Mouse (Mus musculus): ENCODE results near the gene Nsun2. TPM values are rescaled to one million over a fixed set of nuclear protein-coding genes. Genes with fewer than 3 reads are reported as not detected.

Gene Nsun2
- polyA plus RNA-seq, 1 experiment from 2014 or later: 119 TPM

GRCm38 (mm10) chr13:69637657-69638056 is 104.1 kb downstream of the Nsun2 start:
- no peaks in the 10 kb centered on the region for H3K27me3 ChIP-seq
- ATAC-seq (ENCODE audit: insufficient number of reproducible peaks, low FRiP score, low TSS enrichment, low read depth): no peak
- H3K9ac ChIP-seq: no peak overlapping the region
- WGBS: 89% methylated on average over 9 of the region's 9 CpGs
- peaks cover 73% of the 10 kb centered on the region for H3K36me3 ChIP-seq
- H3K4me2 ChIP-seq (replicated peaks): no peak overlapping the region
- H3K4me3 ChIP-seq (replicated peaks): no peak overlapping the region
- no peaks in the 10 kb centered on the region for H3K4me1 ChIP-seq
- H3K27ac ChIP-seq (replicated peaks): no peak overlapping the region
- H3K9me3 ChIP-seq (replicated peaks): no peaks in the 10 kb centered on the region

DNA sequence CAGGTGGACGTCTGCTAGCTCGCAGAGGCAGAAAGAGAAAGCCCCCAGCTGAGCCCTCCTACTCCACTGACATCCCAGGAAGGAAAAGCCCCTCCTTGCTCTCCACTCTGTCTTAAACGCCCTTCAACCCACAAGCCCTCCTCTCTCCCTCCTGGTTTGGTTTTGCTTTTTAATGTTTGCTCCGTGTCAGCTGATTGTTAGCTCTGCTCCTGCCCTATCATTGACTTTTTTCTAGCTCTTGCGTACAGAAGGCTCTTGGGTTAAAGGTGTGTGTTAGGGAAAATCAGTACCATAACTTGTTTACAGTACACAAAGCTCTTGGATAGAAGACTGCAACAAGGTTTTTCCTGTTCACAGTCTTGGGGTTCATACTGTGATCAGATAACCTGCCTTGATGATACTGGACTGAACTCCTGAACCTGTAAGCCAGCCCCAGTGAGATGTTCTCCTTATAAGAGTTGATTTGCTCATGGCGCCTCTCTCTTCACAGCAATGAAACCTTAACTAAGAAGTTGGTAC is 104.6 kb downstream of the Nsun2 start:
- ATAC-seq (ENCODE audit: insufficient number of reproducible peaks, low FRiP score, low TSS enrichment, low read depth): no peak
- no peak overlapping the region for H3K4me2 ChIP-seq (replicated peaks)
- H3K36me3 ChIP-seq: peaks cover 70% of the 10 kb centered on the region
- no peak overlapping the region for H3K4me3 ChIP-seq (replicated peaks)
- no peak overlapping the region for H3K9ac ChIP-seq
- no peaks in the 10 kb centered on the region for H3K9me3 ChIP-seq (replicated peaks)
- H3K4me1 ChIP-seq: no peaks in the 10 kb centered on the region
- WGBS: 78% methylated on average over 6 of the region's 6 CpGs
- no peaks in the 10 kb centered on the region for H3K27me3 ChIP-seq
- H3K27ac ChIP-seq (replicated peaks): no peak overlapping the region

GRCm38 (mm10) chr13:69639251-69639650 is 105.7 kb downstream of the Nsun2 start:
- no peaks in the 10 kb centered on the region for H3K4me1 ChIP-seq
- H3K9me3 ChIP-seq (replicated peaks): no peaks in the 10 kb centered on the region
- H3K36me3 ChIP-seq: peaks cover 59% of the 10 kb centered on the region
- H3K4me2 ChIP-seq (replicated peaks): no peak overlapping the region
- H3K9ac ChIP-seq: no peak overlapping the region
- H3K27me3 ChIP-seq: no peaks in the 10 kb centered on the region
- ATAC-seq (ENCODE audit: insufficient number of reproducible peaks, low FRiP score, low TSS enrichment, low read depth): no peak
- no peak overlapping the region for H3K27ac ChIP-seq (replicated peaks)
- WGBS: 72% methylated on average over 5 of the region's 5 CpGs
- no peak overlapping the region for H3K4me3 ChIP-seq (replicated peaks)

DNA sequence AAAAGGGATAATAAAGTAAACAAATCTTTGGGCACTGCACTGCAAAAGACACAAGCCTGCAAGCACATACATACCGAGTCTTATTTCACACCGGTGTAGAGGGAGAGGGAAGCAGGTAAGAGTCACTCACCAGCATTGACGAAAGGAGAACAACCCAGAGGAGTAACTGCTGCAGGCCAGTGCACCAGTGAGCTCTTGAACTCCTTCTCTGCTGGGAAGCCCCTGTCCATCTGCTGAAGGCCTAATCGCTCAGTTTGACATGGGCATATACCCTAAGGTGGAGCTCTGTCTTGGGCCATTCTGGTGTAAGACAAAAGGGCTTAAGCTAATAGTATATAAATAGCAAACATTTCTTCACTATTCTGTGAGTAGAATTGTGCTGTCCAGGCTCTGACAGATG is 106.6 kb downstream of the Nsun2 start:
- peaks cover 50% of the 10 kb centered on the region for H3K36me3 ChIP-seq

GRCm38 (mm10) chr13:69640541-69640940 is 107.0 kb downstream of the Nsun2 start:
- Histone ChIP-seq H3K36me3 (peaks cover 46% of the 10 kb centered on the region), H3K9ac (no peak overlapping the region), H3K9me3 (replicated peaks) (no peaks in the 10 kb centered on the region), H3K4me1 (no peaks in the 10 kb centered on the region), H3K4me2 (replicated peaks) (no peak overlapping the region), H3K4me3 (replicated peaks) (no peak overlapping the region), H3K27me3 (no peaks in the 10 kb centered on the region), H3K27ac (replicated peaks) (no peak overlapping the region)
- no peak for ATAC-seq (ENCODE audit: insufficient number of reproducible peaks, low FRiP score, low TSS enrichment, low read depth)
- 86% methylated on average over 4 of the region's 4 CpGs for WGBS

More for the DNA sequence above, 106.6 kb downstream of the Nsun2 start:
- no peak overlapping the region for H3K4me2 ChIP-seq (replicated peaks)
- no peaks in the 10 kb centered on the region for H3K9me3 ChIP-seq (replicated peaks)
- no peak overlapping the region for H3K9ac ChIP-seq
- H3K27me3 ChIP-seq: no peaks in the 10 kb centered on the region
- H3K4me3 ChIP-seq (replicated peaks): no peak overlapping the region
- H3K4me1 ChIP-seq: no peaks in the 10 kb centered on the region
- WGBS: 87% methylated on average over 4 of the region's 4 CpGs
- no peak for ATAC-seq (ENCODE audit: insufficient number of reproducible peaks, low FRiP score, low TSS enrichment, low read depth)
- H3K27ac ChIP-seq (replicated peaks): no peak overlapping the region

DNA sequence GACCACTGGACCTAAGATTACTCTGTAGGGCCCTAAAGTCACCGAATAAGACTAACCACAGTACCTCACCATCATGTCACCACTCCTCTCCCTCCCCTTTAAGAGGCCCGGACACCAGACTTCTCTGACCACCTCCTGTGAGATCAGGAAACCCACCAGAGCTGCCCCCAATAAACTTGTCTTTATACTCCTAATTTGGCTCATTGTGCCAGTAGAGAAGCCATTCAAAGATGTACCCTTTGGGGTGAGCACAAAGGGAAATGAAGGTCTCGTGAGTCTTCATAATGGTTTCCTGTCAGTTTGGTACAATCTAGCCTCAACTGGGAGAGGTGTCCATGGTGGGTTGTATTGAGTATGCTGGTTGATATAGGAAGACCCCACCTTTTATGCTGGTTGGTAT is 107.5 kb downstream of the Nsun2 start:
- no peak overlapping the region for H3K9ac ChIP-seq
- H3K27me3 ChIP-seq: no peaks in the 10 kb centered on the region
- peaks cover 42% of the 10 kb centered on the region for H3K36me3 ChIP-seq
- H3K27ac ChIP-seq (replicated peaks): no peak overlapping the region
- ATAC-seq (ENCODE audit: insufficient number of reproducible peaks, low FRiP score, low TSS enrichment, low read depth): no peak
- WGBS: 92% methylated on average over 3 of the region's 3 CpGs
- H3K4me1 ChIP-seq: no peaks in the 10 kb centered on the region
- no peak overlapping the region for H3K4me3 ChIP-seq (replicated peaks)
- H3K9me3 ChIP-seq (replicated peaks): no peaks in the 10 kb centered on the region
- no peak overlapping the region for H3K4me2 ChIP-seq (replicated peaks)

DNA sequence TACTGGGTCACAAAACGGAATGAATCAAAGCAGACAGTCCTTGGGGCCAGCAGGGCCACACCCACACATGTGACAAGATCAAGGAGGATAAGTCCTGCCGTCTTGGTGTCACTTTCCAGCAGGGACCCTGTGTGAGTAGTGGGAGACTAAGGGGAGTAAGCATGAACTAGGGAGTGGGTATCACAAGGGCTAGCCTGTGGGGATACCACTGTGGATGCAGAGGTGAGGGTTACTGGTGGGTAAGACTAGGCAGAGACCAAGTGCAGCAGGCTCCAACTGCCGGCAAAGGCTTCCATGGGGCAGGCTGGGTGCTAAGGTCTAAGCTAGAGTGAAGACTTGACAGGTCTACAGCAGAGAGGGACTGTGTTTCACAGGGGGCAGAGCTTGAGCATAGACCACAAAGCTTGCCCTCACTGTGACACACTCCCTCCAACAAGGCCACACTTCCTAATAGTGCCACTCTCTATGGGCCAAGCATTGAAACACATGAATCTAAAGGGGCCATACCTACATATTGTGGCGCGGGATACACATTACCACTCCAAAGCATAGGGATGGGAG is 109.2 kb downstream of the Nsun2 start:
- no peak overlapping the region for H3K9ac ChIP-seq
- H3K9me3 ChIP-seq (replicated peaks): no peaks in the 10 kb centered on the region
- 68% methylated on average over 5 of the region's 5 CpGs for WGBS
- ATAC-seq (ENCODE audit: insufficient number of reproducible peaks, low FRiP score, low TSS enrichment, low read depth): no peak
- peaks cover 35% of the 10 kb centered on the region for H3K36me3 ChIP-seq
- H3K27ac ChIP-seq (replicated peaks): no peak overlapping the region
- H3K4me2 ChIP-seq (replicated peaks): no peak overlapping the region
- H3K27me3 ChIP-seq: no peaks in the 10 kb centered on the region
- H3K4me1 ChIP-seq: no peaks in the 10 kb centered on the region
- no peak overlapping the region for H3K4me3 ChIP-seq (replicated peaks)

- ATAC-seq (ENCODE audit: insufficient number of reproducible peaks, low FRiP score, low TSS enrichment, low read depth): no peak
- Histone ChIP-seq H3K9ac (no peak overlapping the region), H3K4me1 (no peaks in the 10 kb centered on the region), H3K27ac (replicated peaks) (no peak overlapping the region), H3K36me3 (peaks cover 23% of the 10 kb centered on the region; the same call in 1 of the 2 replicates), H3K4me2 (replicated peaks) (no peak overlapping the region), H3K4me3 (replicated peaks) (no peak overlapping the region), H3K9me3 (replicated peaks) (no peaks in the 10 kb centered on the region), H3K27me3 (no peaks in the 10 kb centered on the region)
- WGBS: 80% methylated on average over 2 of the region's 2 CpGs
Measured at GRCm38 (mm10) chr13:69643937-69644336, 110.4 kb downstream of the Nsun2 start.

DNA sequence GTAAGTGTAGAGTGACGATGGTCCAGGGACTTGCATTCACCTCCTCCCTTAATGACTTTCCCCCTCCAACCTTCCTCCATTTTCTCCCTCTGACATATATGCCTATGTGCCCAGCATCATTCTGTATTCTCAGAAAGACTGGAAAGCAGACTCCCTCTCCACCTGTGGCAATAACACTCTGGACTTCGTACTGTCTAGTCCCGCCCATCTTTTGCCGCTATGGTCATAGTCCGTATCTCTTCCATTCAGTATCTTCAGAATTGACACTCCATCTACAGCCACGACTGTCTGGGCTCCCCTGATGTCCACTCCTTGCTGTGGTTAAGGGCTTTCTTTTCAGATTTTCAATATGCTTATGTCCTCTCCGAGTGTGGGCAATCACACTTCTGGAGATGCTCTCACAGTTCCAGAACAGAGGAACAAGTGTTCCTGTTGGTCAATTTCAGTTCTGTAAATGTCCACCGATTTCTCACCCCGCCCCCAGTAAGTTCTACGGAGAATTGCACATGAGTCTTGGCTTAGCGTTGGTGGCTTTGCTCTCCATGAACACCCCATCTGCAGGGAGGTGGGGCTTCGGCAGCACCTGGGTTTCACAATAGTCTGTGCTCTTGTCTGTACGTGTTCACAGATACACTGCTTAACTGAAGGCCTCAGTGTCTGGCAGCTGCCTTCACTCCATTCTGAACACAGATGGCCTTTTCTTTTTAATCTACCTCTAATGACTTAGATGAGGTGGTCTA is 111.1 kb downstream of the Nsun2 start:
- ATAC-seq (ENCODE audit: insufficient number of reproducible peaks, low FRiP score, low TSS enrichment, low read depth): no peak
- Histone ChIP-seq H3K27me3 (no peaks in the 10 kb centered on the region), H3K4me1 (no peaks in the 10 kb centered on the region), H3K4me2 (replicated peaks) (no peak overlapping the region), H3K9me3 (replicated peaks) (no peaks in the 10 kb centered on the region), H3K27ac (replicated peaks) (no peak overlapping the region), H3K36me3 (peaks cover 18% of the 10 kb centered on the region; the same call in 1 of the 2 replicates), H3K4me3 (replicated peaks) (no peak overlapping the region), H3K9ac (no peak overlapping the region)
- 77% methylated on average over 13 of the region's 13 CpGs for WGBS

DNA sequence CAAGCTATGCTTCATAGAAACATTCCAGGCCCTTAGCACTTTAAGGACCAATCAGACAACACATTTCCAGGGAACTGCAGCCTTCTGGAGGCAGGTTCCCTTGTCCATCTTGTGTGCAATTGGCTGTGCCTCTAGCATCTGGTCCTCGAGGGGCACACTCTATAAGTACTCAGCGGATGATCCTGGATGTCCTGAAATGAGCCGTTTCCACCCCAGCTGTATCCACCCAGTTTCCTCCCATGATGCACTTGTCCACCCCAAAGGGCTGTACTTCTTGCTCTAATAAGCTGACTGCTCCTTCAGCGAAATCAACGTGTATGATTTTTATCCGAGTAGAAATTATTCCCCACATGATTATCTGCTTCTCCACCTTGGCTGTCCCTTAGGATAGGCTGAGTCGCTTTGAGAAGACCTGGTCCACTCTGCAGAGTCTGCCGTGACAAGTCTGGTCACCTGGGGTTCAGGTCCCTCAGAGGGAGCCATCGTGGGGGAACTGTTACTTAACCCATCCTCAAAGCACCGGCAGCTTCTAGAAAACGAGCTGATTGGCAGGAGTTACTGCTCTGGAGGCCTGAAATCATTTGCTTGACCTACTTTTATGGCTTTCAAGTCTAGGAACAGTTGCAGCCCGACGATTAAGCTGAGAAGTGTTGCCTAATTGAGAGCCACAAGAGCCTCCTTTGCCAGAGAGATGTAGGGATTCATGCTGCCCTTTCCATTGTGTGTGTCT is 112.3 kb downstream of the Nsun2 start:
- no peak for ATAC-seq (ENCODE audit: insufficient number of reproducible peaks, low FRiP score, low TSS enrichment, low read depth)
- Histone ChIP-seq H3K4me2 (replicated peaks) (no peak overlapping the region), H3K9me3 (replicated peaks) (no peaks in the 10 kb centered on the region), H3K36me3 (0 out of 2 replicates have a peak, but pooled peaks cover 7% of the 10 kb centered on the region), H3K27me3 (no peaks in the 10 kb centered on the region), H3K4me1 (no peaks in the 10 kb centered on the region), H3K9ac (no peak overlapping the region), H3K27ac (replicated peaks) (no peak overlapping the region; the same call in 1 of the 2 replicates), H3K4me3 (replicated peaks) (no peak overlapping the region)
- 69% methylated on average over 13 of the region's 13 CpGs for WGBS

DNA sequence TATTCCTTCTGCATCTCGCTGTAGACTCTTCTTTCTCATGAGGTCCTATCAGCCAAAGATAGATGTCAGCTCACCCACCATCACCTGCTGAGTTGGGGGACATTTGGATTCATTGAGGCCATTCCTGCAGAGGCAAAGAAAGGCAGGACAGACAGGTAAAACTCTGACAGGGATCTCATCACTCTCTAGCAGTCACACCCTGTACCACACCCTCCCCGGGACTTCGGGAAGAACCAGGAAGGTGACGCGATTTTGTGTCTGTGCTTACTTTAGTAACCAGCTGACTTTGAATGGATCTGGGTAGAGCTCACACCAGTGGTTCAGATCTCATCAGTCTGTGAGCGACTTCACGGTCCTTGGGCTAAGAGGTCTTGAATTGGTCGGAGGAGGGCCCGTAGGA is 112.9 kb downstream of the Nsun2 start:
- Histone ChIP-seq H3K27ac (replicated peaks) (no peak overlapping the region; the same call in 1 of the 2 replicates), H3K27me3 (no peaks in the 10 kb centered on the region), H3K4me3 (replicated peaks) (no peak overlapping the region), H3K4me1 (no peaks in the 10 kb centered on the region), H3K9me3 (replicated peaks) (no peaks in the 10 kb centered on the region), H3K36me3 (0 out of 2 replicates have a peak, but pooled peaks cover 2% of the 10 kb centered on the region), H3K9ac (no peak overlapping the region), H3K4me2 (replicated peaks) (no peak overlapping the region)
- ATAC-seq (ENCODE audit: insufficient number of reproducible peaks, low FRiP score, low TSS enrichment, low read depth): no peak
- WGBS: 77% methylated on average over 9 of the region's 9 CpGs

Data from embryonic facial prominence, embryonic 15.5 days (tissue).